Mouse (Mus musculus) spleen, postnatal 14 days (tissue): ENCODE results near the gene Gm20431.

ENCODE experiments used
- DNase-seq, 2 experiments: peaks; one replicate each; pipeline ENCODE4 v3.0.0; 2021 to 2022; ENCODE audit warnings: low spot score in 2 of 2

The Gm20431 gene

DNA sequence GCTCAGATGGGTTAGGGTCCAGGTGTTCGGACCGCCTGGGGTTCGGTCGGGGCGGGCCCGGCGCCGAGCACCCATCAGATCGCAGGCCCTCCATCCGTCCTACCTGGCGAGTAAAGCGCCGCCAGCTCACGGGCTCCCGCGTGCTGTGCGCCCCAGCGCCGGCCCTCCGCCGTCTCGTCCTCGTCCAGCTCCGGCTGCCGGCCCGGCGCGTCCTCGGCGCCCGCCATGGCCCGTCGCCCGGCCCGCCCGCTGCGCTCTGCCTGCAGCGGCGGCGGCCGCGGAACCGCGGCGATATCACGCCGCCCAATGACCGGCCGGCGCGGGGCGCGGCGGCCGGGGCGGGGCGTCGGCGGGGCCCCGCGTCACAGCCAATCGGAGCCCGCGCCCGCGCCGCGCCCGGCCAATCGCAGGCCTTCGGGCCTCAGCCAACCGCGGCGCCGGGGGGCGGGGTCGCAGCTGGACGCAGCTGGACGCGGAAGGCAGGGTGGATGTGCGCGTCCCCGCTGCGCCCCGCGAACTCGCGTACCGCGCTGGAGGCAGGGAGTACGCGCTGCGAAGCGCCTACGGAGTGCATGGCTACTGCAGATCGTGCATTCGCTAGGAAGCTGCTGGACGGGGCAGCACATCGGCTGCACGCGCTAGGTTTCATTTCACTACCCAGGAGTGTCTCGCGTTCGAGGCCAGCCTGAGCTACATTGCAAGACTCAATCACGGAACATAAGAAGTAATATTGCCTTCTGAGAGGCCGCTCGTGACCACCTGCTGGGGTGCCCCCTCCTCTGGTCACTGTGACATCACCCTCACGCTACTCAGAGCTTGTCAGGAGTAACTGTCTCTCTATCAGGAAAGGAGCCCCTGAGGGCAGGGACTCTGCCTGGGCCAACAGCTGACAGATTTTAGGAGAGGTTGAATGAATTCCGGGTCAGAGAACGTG lies at the start of gene Gm20431:
Gm20431 (minus strand) TSS at position 227 of the 934 bp plus-strand sequence.
- peak; percentile 92 to 93 for DNase-seq

DNA sequence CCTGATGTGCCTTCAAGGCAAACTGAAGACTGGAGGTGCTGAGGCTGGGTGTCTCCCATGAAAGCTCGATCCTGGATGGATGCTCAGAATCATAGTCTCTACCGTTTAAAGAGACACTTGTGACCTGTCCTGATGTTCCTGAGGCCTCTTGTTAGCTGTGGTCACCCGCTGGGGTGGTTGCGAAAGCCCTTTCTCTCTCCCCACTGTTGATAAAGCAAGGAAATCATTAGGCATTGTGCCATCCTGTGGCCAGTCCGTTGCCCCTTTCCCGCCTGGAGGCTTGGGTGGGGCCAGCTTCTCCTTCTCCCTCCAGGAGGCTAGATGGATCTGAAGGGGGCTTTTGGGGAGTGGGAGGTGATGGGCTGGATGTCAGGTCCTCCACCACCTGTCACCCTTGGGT lies 49.3 kb upstream of the Gm20431 start:
- DNase-seq, result no peak

DNA sequence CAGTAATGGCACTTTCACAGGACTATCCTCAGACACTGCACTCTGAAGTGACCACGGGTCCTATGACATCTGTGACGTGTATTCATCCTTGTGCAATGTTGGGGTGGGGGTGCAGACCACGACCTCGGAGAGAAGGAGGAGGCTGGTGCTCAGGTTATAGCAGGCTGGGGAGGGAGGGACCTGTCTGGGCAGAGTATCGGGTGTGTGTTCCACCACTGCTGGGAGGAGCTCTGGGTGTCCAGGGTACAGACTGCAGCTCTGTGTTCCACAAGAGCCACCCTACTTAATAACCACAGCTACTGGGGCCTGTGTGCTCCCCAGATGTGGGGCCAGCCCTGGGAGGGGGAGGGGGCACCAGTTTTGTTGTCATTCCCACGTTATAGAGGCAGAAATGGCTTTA lies 48.7 kb upstream of the Gm20431 start:
- no peak for DNase-seq

DNA sequence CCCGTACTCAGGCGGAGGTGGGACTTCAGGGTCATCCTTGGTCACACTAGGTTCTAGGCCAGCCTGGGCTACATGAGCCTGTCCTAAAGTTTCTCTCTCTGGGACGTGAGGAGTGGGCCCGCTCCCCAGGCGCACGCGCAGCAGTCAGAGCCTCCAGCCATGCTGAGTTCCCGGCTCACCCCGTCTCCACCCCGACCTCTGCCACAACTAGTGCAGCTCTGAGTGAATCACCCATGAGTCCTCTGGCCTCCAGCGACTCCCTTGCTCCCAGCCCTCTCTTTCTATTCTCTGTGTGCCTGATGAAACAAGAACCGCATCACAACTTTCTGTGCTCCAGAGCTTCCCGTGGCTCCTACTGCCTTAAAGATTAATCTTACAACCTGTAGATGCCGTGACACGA lies 47.1 kb upstream of the Gm20431 start:
- DNase-seq, result no peak

DNA sequence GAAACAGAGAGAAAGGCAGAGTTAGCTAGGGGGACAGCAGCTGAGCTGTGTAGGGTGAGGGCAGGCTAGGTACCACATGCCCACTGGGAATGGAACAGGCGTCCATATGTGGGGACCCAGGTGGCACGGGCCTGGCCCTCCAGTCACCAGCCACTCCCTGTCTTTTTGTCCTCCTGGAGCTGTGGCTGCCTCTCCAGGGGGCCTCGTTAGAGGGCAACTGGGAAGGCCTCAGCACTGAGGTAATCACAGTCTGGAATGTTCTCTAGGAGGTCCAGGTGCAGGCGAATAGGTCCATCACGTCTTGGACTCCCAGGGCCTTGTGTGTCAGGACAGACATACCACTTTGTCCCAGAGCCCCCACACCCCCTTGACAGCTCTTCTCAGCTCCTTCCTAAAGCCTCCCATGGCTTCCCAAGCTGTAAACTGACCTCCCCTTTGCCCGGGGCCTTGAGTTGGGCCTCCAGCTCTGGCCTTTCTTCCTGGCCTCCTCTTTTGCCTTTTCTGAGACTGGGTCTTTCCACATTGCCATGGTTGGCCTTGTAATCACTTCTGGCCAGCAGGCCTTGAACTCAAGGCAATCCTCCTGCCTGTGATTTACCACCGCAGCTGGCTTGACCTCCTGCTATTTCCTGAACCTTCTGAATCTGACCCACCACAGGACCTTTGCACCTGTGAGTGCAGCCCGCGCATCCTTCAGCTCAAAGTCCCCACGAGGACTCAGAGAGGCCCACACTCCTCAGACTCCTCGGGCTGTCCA lies 45.1 kb upstream of the Gm20431 start:
- no peak for DNase-seq

DNA sequence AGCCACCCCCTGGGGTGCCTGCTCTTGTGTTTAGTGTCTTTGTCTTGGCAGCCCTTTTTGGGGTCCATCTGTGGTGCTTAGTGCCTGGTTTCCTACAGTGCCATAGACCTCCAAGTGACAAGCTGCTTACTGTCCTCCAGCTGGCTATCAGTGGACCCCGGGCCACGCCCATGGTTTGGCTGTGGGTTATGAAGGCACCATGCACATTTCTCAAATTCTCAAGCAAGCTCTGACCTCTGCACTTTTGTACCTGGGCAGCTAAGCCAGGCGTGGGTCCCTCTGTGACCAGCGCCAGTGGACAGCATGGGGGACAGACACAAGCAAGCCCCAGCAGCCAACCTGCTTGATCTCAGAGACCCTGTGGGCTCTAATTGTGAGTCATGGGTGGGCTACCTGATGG lies 43.1 kb upstream of the Gm20431 start:
- no peak for DNase-seq

DNA sequence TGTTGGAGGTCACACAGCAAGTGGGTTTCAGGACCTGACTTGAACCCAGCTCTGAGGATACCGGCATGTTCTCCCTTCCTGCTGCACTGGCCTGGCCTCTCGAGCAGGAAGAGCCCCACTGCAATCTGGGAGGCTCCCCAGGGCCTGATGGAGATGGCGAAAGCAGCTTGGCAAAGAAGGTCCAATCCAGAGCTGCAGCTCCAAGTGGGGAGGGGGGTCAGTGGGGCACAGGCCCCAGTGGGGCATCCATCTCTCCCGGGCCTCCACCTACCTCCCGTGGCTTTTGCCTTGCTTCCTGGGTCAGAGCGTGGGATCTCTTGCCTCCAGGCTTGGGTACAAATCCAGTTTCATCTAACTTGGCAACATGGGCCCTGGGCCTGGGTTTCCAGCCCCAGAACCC lies 40.8 kb upstream of the Gm20431 start:
- DNase-seq, result no peak

DNA sequence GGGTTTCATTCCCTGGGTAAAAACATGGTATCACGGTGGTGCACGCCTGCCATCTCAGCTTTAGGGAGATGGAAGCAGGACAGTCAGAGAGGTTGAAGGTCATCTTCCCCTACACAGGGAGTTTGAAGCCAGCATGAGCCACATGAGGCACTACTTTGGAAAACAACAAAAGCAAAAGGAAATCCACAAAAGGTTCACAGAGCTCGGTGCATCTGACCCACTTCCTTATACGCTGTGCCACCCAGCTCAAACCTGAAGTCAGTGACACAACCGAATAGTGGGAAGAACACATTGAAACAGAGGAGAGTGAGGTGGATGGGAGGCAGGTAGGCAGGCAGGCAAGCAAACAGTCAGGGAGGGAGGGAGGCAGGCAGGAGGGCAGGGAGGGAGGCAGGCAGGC lies 40.2 kb upstream of the Gm20431 start:
- DNase-seq, result no peak

DNA sequence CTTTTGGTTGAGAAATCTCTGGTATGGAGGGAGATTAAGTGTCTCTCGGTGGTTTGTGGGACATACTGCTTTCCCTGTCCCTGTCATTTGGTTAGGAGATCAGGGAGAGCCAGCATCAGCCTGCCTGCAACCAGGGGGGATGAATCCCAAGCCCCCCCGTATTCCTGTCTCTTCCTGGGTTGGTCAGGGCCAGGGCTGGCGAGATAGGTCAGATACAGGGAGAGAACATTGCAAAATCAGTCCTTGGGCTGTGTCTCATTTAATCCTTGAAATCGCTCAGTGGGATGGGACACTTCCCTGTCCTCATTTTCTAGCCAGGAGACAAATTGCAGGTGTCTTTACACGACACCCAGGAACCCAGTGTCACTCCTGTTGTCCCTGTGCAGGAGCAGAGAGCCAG lies 38.7 kb upstream of the Gm20431 start:
- DNase-seq, result no peak

DNA sequence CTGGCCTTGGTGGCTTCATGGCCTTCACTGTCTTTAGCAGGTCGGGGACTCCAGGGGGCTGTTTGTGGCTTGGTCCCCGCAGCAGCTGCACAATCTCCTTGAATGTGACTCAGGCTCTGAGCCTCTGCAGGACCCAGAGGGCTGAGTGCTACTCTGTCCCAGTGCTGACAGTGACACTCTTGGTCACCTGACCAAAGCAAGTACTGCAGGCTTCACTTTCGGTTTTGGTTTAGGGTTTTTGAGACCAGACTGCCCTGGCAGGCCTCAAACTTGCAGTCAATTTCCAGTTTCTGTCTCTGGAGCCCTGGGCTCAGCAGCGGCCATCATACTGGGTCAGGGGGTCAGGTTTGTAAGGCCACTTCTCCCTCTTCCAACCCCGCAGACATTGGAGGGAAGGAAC lies 36.6 kb upstream of the Gm20431 start:
- DNase-seq, result peak in 1 of 2 experiments; percentile 31

DNA sequence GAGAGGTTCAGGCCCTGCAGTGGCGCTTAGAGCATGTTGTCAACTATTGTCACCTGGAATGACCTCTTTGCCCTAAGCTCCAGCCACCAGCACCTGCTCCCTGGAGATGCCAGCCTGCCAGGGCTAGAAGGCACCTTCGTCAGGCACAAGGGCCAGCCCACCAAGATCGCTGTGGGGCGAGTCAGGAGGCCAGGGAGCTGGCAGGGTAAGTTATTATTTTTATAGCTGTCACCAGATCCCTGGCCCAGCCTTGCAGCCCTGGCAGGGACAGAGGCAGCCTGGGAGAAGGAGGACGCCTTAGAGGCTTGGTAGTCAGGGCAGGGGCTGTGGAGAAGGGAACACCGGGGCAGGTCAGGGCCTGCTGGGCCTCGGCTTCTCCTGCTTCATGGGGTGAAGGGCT lies 34.8 kb upstream of the Gm20431 start:
- DNase-seq, result no peak

DNA sequence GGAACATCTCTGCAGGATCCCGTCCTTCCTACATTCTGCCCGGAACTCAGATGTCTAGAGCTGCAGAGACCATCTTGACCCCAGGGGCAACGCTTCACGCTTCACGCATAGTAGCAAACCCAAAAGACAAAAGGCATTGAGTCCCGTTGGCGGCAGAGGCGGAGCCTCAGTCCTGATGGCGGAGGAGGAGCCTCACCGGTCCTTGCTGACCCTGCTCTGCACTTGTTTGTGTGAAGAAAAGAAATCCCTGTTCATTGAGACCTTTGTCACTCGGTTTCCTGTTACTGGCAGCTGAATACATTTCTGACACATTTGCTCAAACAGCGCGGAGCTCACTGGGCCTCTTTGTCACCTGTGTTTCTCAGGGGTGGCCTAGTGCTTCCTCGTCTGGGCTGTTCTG lies 34.2 kb upstream of the Gm20431 start:
- DNase-seq, result no peak

DNA sequence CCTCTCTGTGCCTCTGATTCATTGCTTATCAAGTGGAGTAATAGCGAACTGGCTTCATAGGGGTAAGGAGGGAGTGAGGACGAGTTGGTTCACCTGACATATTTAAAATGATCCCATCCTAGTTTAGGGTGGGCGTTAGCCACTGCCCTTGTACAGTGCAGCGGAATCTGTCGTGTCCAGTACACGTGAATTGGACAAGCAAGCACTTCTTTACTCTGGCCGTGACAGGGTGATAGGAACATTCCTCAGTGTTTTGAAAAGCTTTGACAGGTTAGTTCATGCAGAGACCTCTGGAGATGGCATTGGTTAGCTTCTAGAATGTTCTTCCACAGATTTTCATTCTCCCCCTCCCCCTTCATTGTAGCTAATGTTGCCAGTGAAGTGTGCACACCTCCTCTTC lies 33.7 kb upstream of the Gm20431 start:
- no peak for DNase-seq

DNA sequence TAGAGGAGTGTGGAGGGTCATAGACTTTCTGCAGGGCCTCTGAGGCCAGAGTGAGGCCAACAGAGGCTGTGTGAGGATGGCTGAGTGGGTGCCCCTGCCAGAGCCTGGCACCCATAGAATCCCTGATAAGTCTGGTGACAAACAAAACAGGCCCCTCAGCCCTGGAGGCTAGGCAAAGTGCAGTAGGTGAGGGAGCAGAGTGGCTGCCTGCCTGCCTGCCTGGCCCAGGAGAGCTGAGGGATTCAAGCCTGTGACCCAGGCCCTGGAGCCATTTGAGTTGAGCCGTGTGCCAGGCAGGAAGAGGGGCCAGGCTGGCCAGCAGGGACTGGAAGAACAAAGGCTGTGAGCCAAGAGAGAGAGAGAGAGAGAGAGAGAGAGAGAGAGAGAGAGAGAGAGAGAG lies 32.9 kb upstream of the Gm20431 start:
- no peak for DNase-seq

DNA sequence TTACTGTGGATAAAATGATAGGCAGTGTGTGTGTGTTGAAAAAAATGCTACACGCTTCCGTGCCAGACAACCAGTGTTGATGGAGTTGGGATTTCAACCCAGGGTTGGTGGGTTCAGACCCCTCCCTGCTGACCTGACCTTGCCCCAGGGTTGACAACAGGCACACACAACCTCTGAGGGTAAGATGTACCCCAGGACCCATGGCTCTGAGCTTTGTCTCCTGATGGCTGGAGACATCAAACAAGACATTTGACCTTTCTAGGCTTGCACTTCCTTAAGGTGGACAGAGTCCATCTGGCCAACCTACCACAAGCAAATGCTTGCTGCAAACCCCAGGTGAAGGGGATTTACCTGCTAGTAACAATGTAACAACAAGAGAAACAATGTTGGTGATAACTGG lies 32.2 kb upstream of the Gm20431 start:
- DNase-seq, result no peak

DNA sequence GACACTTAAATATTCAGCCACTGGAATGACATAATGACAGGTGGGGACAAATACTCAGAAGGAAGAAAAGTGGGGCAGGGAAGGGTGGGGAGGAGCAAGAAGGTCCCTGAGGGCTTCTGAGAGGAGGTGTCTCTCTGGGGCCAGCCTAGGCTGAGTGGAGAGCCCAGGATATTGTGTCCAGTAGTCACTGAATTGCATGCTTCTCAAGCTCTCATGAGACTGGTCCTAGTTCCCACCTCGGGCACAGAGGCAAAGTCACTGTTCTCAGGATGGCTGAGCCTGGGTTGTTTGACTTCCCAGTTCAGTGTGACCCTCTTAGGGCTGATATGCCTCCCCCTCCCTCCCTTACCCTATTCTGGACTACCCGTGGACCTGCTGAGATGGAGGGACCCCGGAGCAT lies 31.5 kb upstream of the Gm20431 start:
- no peak for DNase-seq

DNA sequence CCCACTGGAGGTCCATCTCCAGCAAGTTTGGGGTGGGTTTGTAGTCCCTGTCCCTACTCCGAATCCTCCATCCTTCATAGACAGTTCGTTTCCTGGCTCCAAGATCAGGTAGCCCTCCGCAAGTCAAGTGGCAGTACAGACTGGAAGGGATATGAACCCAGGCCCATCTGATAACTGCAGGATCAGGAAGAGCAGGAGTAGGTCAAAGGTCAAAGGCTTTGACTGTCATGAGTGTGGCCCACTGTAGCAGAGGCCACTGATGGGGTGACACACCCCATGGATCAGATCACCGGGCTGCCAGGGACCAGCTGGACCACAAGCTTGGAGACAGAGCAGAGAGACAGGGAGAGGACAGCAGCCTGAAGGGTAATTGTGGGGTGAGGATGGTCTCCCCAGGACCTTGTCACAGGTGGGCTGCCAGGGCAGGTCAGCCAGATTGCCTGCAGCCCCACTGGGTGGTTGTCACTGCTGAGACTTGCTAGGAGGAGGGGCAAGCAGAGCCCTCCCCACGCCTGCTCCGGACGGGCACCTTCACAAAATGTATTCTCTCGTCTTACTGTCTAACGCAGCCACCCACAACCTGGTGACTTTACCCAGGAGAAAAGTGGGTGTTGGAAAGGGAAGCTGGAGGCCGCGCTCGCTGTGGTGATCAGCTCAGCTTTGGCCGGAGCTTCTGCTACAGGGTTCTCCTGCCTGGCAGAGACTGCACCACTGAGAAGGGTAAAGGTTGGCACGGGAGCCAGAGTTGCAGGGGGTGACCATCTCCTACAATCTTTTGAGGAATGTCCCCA lies 30.8 kb upstream of the Gm20431 start:
- DNase-seq, result no peak

DNA sequence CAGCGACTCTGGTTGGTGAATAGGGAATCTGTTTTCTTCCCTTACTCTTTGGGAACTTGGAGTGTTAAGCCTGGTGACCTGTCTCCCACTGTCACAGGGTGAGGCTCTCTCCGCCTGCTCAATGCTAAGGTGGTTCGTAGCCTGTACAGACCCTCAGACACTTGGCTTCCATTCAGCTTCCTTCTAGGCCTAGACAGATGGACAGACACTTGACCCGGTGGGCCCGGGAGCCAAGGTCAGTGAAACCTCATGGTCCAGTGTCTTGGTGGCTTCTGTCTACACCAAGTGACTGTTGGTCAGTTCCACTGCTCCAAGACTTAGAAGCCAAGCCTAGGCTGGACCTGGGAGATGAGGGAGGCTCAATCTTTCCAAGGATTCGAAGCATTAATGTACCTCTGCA lies 30.1 kb upstream of the Gm20431 start:
- no peak for DNase-seq

DNA sequence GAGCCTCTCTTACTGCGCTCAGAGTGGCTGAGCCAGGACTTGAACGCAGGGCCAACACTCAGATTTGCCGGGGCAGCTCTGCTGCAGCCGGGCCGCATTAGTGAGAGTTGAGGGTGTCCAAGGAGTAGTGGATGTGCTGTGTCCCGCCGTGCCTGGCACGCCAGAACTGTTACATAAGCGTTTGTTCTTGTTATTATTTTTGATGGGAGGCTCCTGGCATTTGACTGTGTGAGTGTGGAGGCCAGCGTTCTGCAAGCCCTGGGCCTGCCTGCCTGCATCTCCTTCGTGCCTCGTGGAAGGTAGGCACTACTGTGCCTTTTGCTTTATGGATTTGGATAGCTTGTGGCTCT lies 29.6 kb upstream of the Gm20431 start:
- no peak for DNase-seq

DNA sequence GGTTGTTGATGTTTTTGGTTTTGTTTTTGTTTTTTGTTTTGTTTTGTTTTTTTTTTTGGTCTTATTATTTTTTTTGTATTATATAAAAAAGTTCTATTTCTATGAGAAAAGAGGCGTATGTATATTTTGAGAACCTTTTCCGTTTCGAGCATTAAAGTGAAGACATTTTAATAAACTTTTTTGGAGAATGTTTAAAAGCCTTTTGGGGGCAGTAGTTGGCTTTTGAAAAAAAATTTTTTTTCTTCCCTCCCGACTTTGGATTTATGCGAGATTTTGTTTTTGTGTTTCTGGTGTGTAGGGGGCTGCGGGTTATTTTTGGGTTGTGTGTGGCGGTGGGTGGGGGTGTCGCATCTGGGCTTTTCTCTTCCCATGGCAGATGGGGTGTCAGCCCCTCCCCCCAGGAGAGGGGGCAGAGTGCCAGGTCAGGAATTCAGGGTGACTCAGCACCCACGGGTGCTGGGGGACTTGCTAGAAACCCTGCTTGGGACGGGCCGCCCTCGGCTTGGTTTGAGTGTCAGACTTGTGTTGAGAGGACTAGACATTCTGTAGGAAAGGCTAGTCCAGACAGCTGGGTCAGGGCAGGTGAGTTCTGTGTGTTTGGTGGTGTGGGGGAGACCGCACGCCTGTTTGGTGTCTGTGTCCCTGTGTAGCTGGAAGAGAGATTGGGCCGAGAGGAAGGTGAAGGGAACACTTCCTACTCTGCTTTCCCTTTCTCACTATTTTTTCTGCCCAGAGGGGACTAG lies 29.1 kb upstream of the Gm20431 start:
- no peak for DNase-seq

DNA sequence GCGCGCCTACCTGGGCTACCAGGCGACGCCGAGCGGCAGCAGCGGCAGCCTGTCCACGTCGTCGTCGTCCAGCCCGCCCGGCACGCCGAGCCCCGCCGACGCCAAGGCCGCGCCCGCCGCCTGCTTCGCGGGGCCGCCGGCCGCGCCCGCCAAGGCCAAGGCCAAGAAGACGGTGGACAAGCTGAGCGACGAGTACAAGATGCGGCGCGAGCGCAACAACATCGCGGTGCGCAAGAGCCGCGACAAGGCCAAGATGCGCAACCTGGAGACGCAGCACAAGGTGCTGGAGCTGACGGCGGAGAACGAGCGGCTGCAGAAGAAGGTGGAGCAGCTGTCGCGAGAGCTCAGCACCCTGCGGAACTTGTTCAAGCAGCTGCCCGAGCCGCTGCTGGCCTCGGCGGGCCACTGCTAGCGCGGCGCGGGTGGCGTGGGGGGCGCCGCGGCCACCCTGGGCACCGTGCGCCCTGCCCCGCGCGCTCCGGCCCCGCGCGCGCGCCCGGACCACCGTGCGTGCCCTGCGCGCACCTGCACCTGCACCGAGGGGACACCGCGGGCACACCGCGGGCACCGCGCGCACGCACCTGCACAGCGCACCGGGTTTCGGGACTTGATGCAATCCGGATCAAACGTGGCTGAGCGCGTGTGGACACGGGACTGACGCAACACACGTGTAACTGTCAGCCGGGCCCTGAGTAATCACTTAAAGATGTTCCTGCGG lies 28.4 kb upstream of the Gm20431 start, which contains the start of gene Tmem189:
Tmem189 (minus strand) TSS at position 322 of the 718 bp plus-strand sequence.
- peak; percentile 17 to 49 for DNase-seq
